Mouse (Mus musculus) lung, postnatal 0 days (tissue): ENCODE results near the gene Cpped1. TPM values are rescaled to one million over a fixed set of nuclear protein-coding genes. Genes with fewer than 3 reads are reported as not detected.

Experiments
- ATAC-seq: fragments of 200-750 bp; cut with Nextera tagmentation; 2 replicates; pipeline ENCODE4 v1.8.0; 2017; ENCODE audit warnings: moderate library complexity
- DNase-seq: peaks from one replicate; pipeline ENCODE4 v3.0.0-alpha.2; 2016; ENCODE audit warnings: low spot score
- H3K27ac ChIP-seq: fragments of 300-500 bp; sonication (generic); 2 replicates; pipeline ENCODE4 v1.5.1; 2014; ENCODE audit warnings: antibody characterized with exemption, mild to moderate bottlenecking, low read length, mixed read lengths
- H3K27me3 ChIP-seq: fragments of 300-500 bp; sonication (generic); replicated peaks from 2 replicates; pipeline ENCODE4 v1.6.1; 2014; ENCODE audit warnings: low read length, mixed read lengths; ENCODE audit not compliant: insufficient read depth
- H3K36me3 ChIP-seq: fragments of 300-500 bp; sonication (generic); 2 replicates; pipeline ENCODE4 v1.6.1; 2014; ENCODE audit warnings: low read length, mixed read lengths; ENCODE audit not compliant: insufficient read depth
- H3K4me1 ChIP-seq: fragments of 300-500 bp; sonication (generic); 2 replicates; pipeline ENCODE4 v1.6.1; 2014; ENCODE audit warnings: antibody characterized with exemption, low read depth, low read length, mixed read lengths; ENCODE audit not compliant: insufficient read depth
- H3K4me2 ChIP-seq: fragments of 300-500 bp; sonication (generic); replicated peaks from 2 replicates; pipeline ENCODE4 v1.6.1; 2014; ENCODE audit warnings: low read depth, mild to moderate bottlenecking, low read length, moderate library complexity, mixed read lengths
- H3K4me3 ChIP-seq: fragments of 300-500 bp; sonication (generic); 2 replicates; pipeline ENCODE4 v1.5.1; 2014; ENCODE audit warnings: low read depth, low read length
- H3K9ac ChIP-seq: fragments of 300-500 bp; sonication (generic); replicated peaks from 2 replicates; pipeline ENCODE4 v1.6.1; 2014; ENCODE audit warnings: low read depth, mild to moderate bottlenecking
- H3K9me3 ChIP-seq: fragments of 300-500 bp; sonication (generic); 2 replicates; pipeline ENCODE4 v1.6.1; 2016; ENCODE audit warnings: low read length, mixed read lengths
- CTCF ChIP-seq: IDR thresholded peaks from 2 replicates; pipeline ENCODE4 v1.5.1; 2016; ENCODE audit warnings: antibody characterized with exemption, mild to moderate bottlenecking
- EP300 ChIP-seq: IDR thresholded peaks from 2 replicates; pipeline ENCODE4 v1.6.1; 2016; ENCODE audit warnings: antibody characterized with exemption, mild to moderate bottlenecking, control low read depth
- WGBS: fragments of 180-500 bp; shearing (Covaris S2); extraction: QIAGEN DNeasy Blood & Tissue Kit; methylation state at CpG from one replicate; pipeline ENCODE4 v1.1.7; 2014; 5-methylcytosine and 5-hydroxymethylcytosine counted together
- polyA plus RNA-seq: library from polyadenylated mRNA; unstranded; fragments of >200 nt; fragmentation: Nextera tagmentation; extraction: Ambion mirVana; gene quantifications from 2 replicates; pipeline ENCODE4 v1.2.1, GENCODE M21; 2015

Gene Cpped1
- polyA plus RNA-seq, 1 experiment from 2014 or later: 16.1 TPM

DNA sequence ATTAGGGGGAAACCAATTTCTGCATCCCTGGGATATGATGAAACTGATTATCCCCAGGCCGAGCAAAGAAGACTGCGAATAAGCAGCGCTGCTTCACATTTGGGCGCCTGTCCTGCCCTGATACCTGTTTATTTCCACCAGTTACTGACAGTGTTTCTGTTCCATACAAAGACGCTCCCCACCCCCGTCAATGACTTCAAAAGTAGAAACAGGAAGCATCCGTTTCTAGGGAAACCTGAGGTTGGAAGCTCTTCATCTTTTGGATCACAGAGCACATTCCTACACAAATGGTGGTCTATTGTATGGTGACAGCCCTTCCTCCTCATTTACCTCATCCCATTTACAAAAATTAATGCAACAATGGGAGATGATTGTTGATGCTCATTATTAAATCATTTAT is 84.4 kb downstream of the Cpped1 start:
- Histone ChIP-seq H3K27ac (no peak overlapping the region), H3K4me2 (no peak overlapping the region), H3K36me3 (no peaks in the 10 kb centered on the region), H3K9me3 (no peaks in the 10 kb centered on the region), H3K4me3 (no peak overlapping the region), H3K27me3 (no peaks in the 10 kb centered on the region), H3K9ac (no peak overlapping the region), H3K4me1 (no peaks in the 10 kb centered on the region)
- TF ChIP-seq CTCF: no peak
- TF ChIP-seq EP300: no peak
- ATAC-seq (no peak), DNase-seq (no peak)
- 70% methylated on average over 7 of the region's 7 CpGs for WGBS

DNA sequence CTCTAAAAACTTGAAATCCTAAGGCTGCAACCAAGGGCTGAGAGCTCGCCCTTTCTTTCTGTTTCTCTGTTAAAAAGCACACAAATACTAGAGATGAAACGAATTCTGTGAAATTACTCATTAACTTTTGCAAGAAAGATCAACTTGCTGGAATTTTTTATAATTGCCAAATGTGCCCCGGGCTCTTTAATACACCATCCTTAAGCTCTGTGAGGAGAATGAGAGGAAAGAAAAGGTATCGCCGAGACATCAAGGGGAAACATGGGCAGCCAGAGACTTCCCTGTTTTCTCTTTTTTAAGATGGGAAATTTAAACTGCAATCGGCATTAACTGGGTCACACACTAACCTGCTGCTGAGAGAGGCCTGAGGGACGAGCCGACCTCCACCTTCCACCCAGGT is 84.9 kb downstream of the Cpped1 start:
- Histone ChIP-seq H3K4me1 (no peaks in the 10 kb centered on the region), H3K36me3 (no peaks in the 10 kb centered on the region), H3K27ac (no peak overlapping the region), H3K9me3 (no peaks in the 10 kb centered on the region), H3K27me3 (no peaks in the 10 kb centered on the region), H3K4me2 (no peak overlapping the region), H3K4me3 (no peak overlapping the region), H3K9ac (no peak overlapping the region)
- no peak for DNase-seq
- TF ChIP-seq CTCF (no peak), EP300 (no peak)
- 63% methylated on average over 8 of the region's 8 CpGs for WGBS
- ATAC-seq: no peak

GRCm38 (mm10) chr16:11820791-11821190 is 88.5 kb downstream of the Cpped1 start:
- Histone ChIP-seq H3K27ac (no peak overlapping the region), H3K4me1 (no peaks in the 10 kb centered on the region), H3K27me3 (no peaks in the 10 kb centered on the region), H3K9ac (no peak overlapping the region), H3K4me2 (no peak overlapping the region), H3K9me3 (no peaks in the 10 kb centered on the region), H3K36me3 (no peaks in the 10 kb centered on the region), H3K4me3 (no peak overlapping the region)
- DNase-seq: no peak
- TF ChIP-seq EP300 (no peak), CTCF (no peak)
- no peak for ATAC-seq
- 84% methylated on average over 7 of the region's 7 CpGs for WGBS

- ATAC-seq: no peak
- Histone ChIP-seq H3K27ac (no peak overlapping the region), H3K4me1 (no peaks in the 10 kb centered on the region), H3K4me2 (no peak overlapping the region), H3K36me3 (no peaks in the 10 kb centered on the region), H3K27me3 (no peaks in the 10 kb centered on the region), H3K4me3 (no peak overlapping the region), H3K9me3 (no peaks in the 10 kb centered on the region), H3K9ac (no peak overlapping the region)
- WGBS: 68% methylated on average over 10 of the region's 10 CpGs
- no peak for TF ChIP-seq EP300
- TF ChIP-seq CTCF: no peak
- DNase-seq: no peak
Measured at GRCm38 (mm10) chr16:11814935-11815650, 94.2 kb downstream of the Cpped1 start.

DNA sequence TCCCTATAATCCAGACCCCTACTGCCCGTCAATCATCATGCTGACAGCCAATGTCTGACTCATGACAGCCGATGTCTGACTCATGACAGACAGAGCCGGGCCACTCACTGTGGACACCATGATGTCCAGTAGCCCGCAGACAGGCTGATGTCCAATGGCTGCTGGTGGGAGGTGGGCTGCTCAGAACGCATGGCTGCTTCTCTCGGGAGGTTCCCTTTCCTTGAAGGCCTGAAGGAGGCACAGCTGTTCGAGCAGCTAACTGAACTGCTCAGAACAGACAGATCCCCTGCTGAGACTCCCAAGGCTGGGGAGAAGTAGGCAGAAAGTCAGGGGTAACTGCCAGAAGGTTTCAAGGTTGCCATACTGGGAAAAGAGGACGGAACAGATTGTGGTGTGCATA is 97.1 kb downstream of the Cpped1 start:
- Histone ChIP-seq H3K4me3 (no peak overlapping the region), H3K4me1 (no peaks in the 10 kb centered on the region), H3K27ac (no peak overlapping the region), H3K36me3 (no peaks in the 10 kb centered on the region), H3K9ac (no peak overlapping the region), H3K9me3 (no peaks in the 10 kb centered on the region), H3K4me2 (no peak overlapping the region), H3K27me3 (no peaks in the 10 kb centered on the region)
- ATAC-seq (no peak), DNase-seq (no peak)
- no peak for TF ChIP-seq CTCF
- TF ChIP-seq EP300: no peak
- WGBS: 81% methylated on average over 8 of the region's 8 CpGs

- no peaks in the 10 kb centered on the region for H3K4me1 ChIP-seq
- DNase-seq (no peak), ATAC-seq (no peak)
- no peak overlapping the region for H3K4me3 ChIP-seq
- H3K4me2 ChIP-seq: no peak overlapping the region
- no peaks in the 10 kb centered on the region for H3K27me3 ChIP-seq
- 61% methylated on average over 8 of the region's 8 CpGs for WGBS
- H3K9ac ChIP-seq: no peak overlapping the region
- H3K27ac ChIP-seq: no peak overlapping the region
- H3K36me3 ChIP-seq: no peaks in the 10 kb centered on the region
- TF ChIP-seq EP300 (no peak), CTCF (no peak)
- H3K9me3 ChIP-seq: no peaks in the 10 kb centered on the region
Measured at GRCm38 (mm10) chr16:11809615-11810014, 99.6 kb downstream of the Cpped1 start.
